Mouse (Mus musculus): ENCODE results near the gene Arhgap32.
A peak's percentile ranks its signal among the peaks of the same experiment; 100 is the strongest.

The Arhgap32 gene

DNA sequence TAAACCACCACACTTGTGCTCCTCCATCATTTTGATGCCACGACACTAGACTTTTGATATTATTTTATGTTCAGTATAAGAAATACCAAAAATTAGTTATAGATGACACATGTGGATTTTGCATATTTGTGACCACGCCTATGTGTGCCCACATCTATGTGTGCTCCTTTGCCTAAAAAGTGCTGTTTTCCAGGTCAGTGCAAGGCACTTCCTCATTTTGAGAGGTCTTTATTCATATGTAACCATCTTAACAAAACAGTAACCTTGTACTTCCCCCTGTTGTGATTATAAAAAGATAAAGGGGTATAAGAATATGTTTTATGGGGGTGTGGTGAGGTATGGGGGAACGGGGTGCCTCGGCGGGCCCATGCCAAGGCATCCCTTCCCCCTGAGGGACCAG lies 22.7 kb downstream of the Arhgap32 start:
- DNase-seq = no peak

DNA sequence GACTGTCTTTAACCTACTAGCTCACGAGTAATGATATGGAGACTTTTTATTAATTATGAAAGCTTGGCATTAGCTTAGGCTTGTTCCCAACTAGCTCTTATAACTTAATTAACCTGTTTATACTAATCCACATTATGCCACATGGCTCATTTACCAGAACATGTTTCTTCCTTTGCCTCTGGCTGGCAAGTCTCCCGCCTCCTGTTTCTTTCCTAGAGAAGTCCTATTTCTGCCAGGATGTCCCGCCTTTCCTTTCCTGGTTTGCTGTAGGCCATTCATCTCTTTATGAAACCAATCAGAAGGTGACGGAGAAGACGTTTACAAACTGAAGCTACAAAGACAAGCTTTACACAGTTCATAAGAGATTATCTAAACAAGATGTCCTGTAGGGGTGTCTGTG lies 23.7 kb downstream of the Arhgap32 start:
- peak; percentile 59 to 61 for DNase-seq

DNA sequence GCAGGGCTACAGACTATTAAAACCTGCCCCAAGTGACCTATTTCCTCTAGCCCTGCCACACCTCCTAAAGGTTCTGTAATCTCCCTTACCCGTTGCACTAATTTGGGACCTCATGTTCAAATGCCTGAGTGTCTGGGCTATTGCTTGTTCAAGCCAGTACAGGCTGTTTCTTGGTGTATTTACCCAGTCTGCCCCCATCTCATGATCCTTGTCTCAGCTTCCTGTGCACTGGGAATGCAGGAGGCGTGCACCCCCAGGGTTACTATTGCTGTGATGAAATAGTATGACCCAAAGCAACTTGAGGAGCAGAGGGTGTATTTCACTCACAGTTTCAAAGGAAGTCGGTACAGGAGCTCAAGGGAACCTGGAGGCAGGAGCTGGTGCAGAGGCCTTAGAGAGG lies 26.9 kb downstream of the Arhgap32 start:
- no peak for DNase-seq

DNA sequence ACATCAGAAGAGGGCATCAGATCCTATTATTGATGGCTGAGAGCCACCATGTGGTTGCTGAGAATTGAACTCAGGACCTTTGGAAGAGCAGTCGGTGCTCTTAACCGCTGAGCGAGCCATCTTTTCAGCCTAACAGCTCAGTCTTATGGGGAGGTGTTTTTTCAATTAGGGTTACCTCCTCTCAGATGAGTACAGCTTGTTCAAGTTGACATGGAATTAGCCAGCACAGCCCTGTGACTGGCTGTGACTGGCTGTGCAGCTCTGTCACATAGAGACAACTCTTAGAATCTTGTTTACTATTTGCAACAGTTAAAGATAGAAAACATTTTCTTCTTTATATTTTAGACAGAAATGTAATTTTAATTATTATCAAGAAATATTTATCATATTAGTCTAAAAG lies 27.5 kb downstream of the Arhgap32 start:
- no peak for DNase-seq

DNA sequence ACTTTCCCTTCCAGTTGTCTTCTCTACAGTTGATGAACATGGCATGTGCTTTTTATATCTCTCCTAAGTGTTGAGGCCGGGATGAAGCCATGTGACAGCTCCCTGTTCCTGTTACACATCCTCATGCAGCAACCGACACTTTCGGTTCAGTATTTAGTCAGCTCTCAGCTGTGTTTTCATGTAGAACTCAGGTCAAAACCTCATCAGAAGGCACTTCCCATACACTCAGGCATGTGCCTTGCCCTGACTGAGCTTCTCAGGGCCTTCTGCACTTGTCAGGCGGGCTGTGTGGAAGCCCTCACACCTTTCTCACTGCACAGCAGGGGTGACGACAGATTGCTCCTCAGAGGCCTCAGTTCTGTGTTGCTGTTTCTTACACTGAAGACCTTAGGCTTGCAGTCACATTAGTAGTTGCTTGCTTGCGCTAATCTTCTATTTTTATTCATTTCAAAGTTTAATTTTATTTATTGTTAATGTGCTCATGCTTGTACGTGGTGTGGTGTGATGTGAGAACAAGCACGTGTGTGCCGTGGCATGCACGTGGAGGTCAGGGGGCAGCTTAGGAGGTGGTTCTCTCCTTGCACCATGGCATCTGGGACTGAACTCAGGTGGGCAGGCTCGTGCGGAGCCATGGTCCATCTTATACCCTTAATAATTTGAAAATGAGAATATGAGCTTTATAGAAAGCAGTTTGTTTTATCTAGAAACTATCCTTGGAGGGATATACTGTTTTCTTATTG lies 30.5 kb downstream of the Arhgap32 start:
- no peak for DNase-seq

DNA sequence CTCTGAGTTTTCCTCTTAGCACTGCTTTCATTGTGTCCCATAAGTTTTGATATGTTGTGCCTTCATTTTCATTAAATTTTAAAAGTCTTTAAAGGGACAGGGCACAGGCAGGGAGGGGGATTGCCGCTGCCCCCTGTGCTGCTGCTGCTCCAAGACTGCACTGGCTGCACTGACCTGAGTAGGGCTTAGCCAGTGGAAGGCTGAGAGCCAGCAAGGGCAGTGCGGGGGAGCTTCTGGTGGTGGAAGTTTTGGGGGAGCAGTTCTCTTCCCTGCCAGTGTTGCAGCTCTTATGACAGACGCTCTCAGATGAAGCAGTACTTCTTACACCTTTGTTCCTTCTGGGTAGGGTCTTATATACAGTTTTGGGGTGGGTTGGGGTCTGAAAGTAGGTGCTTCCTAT lies 33.3 kb downstream of the Arhgap32 start:
- peak; percentile 32 to 54 for DNase-seq

DNA sequence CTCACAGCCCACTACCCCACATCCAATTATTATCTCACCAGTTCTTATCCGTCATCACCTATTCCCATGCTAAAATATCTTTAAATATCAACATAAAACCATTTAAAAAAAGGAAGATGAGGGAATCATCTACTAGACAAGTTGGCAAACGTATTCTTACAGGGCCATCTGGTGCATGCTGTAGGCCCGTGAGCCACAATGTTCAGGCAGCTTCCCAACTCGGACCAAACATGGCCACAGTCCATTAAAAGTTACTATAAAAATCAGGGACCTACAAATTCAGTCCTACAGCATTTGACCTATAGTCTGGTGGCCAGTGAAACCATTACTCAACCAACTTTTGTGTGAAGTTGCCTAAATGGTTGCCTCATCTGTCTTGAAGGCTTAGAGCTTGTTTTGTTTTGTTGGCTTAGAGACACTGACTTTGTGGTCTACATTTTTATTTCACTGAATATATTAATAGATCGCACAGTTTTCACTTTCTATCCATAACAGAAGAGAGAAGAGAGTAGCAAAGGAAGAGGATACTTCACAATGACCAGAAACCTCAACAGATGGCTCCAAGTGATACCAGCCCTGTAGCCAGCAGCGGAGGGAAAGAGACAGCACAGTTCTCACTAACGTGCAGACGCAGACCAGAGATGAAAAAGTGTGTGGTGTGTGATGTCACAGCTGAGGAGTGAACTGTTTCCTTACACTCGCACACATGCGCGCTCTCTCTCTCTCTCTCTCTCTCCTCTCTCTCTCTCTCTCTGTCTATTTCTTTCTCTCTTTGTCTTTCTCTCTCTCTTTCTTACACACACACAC lies 34.1 kb downstream of the Arhgap32 start:
- DNase-seq = peak; percentile 41 to 58

DNA sequence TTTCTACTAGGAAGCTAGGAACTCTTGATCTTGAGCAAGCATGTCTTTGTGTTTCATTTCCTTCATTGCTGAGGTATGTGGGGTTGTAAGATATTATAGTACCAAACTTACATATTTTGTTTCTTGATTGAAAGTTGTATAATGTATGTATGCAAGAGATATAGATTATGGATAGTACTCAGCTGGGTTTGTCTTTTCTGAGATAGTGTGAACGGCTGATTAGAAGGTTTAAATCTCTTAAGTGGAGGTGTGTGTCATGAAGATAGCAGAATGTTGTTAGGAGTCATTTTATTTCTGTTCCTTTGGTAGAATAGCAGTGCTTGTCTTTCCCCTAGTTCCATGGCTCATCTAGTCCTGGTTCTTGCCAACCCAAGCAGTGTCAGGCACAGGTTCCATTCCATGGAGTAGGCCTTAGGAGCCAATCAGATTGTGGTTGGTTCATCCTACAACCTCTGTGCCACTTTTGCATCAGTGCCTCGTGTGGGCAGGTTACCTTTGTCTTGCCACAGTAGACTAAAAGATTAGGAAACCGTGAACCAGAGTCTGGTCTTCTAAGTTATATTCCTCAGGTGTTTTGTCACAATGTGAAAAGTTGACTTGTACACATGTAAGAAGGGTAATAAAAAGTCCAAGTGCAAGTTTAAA lies 38.9 kb downstream of the Arhgap32 start:
- no peak for DNase-seq

DNA sequence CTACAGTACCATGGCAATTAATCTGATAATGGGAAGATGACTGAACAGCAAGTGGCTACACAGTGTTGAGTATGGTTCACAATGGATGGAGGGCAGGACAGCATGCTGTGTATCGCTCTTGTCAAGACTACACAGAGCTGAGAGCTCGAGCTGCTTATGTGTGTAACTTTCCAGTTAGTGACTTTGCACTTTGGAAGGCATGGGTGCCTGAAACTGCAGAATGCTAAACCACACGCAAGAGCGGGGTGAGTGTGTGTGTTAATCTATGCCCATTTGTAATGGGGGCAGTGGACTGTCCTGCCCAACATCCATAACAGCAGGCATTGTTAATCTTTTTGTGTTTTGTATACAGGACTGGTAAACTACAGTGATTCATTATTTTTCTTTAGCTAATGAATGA lies 40.8 kb downstream of the Arhgap32 start:
- DNase-seq = no peak

DNA sequence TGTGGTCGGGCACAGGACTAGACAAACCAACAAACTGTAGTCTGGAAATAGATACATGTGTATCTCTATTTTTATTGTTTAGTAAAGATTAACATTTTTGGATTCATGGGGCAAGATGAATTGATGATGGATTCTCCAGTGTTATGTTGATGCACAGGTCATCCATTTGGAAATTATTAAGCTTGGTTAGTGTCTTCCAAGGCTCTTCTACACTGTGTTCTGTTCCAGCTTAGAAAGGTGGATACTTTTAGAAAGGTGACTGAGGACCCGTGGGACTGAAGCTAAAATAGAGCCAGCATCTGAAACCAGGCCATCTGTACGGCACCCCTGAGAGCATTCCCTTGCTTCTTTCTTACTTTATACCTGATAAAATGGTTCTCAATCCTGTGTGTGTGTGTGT lies 41.3 kb downstream of the Arhgap32 start:
- no peak for DNase-seq

DNA sequence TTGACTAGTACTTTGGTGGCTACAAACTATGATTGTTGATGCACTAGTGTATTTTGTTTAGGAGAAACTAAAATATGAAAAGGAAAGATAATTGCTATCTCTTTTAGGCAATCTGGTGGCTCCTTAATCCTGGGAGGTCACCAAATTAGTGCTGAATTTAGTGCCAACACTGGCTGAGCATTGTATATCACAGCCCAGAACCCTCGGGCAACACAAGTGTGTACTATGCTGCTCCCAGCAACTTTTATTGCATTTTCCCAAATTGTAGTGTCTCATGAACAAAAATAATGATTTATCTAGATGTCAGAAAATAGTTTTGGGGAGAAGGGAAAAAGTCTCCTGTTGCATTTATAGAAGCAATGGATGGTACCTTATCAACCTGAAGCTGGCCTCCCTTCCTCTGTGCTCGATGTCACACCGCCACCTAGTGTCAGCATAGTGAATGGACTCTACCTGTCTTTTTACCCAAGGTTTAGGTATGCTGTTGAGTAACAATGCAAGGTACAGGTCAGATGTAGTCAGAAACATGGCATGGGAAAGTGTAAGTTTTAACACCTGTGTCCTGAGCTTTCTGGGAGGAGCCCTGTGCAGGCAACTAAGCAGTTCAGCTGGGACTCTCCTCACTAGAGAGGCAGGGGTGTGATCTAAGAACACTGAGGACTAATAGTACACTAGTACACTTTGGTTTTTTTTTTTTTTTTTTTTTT lies 43.1 kb downstream of the Arhgap32 start:
- peak; percentile 87 to 88 for DNase-seq

DNA sequence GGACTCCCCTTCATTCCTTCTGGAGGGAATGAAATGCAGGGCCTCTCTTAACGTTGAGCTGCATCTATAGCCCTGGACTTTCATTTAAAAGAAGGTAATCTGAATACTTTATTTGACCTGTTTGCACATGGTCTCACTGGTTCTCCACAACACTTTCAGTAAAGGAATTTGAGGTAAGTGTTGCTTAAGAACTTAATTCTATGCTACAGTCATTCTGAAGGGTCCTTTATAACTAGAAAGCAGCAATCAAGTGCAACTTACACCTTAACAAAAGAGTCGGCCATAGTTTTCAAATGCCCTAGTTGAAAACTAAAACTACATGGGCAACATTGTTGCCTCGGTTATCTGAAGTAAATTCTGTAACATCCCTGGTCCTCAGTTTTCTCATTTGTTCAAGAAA lies 43.8 kb downstream of the Arhgap32 start:
- DNase-seq = no peak

DNA sequence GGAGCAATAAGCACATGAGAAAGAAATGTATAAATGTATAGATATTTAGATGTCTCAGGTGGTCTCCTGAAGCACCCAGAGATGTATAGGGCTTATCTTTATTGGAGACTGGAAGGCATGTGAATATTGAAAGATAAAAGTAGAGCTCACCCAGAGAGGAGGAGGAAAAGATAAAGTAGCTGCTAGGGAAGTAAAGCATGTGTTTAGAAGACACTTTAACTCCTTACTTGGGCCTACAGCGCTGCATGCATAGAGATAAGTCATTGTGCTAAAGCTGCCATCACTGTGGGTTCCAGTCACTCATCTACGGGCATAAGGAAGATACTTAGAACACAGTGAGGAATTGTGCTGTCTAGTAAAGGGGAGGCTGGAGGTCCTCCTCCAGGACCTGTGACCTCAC lies 46.9 kb downstream of the Arhgap32 start:
- no peak for DNase-seq

DNA sequence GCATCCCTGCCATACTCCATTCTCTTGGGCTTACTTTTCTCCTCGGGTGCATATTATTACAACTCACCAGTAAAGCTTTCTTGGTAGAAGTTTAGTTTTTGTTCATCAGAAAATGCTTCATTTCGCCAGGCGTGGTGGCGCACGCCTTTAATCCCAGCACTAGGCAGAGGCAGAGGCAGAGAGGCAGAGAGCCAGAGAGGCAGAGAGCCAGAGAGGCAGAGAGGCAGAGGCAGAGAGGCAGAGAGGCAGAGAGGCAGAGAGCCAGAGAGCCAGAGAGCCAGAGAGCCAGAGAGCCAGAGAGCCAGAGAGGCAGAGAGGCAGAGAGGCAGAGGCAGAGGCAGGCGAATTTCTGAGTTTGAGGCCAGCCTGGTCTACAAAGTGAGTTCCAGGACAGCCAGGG lies 47.9 kb downstream of the Arhgap32 start:
- peak; percentile 33 to 69 for DNase-seq

DNA sequence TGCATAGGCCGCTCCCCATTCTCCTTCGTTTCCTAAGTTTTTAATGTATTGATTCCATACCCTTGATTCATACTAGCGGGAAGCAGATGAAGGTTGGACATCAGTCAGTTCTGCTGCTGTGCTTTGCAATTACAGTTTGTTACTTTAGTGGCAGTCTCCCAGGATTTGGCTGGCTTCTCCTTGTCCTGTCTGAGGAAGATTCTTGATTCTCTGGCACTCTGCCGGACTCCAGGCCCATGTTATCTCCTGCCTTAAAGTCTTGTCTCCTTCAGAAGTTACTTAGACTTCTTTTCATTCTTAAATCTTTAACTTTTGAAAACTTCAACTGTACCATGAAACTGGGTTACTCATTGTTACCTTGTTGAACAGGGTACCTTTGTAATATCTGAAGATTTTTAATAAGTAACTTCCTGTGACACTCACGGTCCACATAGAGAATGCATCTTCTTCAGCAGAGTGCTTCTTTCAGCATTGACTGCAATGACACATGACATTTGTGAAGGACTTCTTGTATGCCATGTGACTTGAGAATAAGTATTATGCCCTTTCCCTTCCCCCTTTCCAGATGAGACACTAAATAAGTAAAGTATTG lies 52.7 kb downstream of the Arhgap32 start:
- peak in 1 of 2 experiments; percentile 14 for DNase-seq

DNA sequence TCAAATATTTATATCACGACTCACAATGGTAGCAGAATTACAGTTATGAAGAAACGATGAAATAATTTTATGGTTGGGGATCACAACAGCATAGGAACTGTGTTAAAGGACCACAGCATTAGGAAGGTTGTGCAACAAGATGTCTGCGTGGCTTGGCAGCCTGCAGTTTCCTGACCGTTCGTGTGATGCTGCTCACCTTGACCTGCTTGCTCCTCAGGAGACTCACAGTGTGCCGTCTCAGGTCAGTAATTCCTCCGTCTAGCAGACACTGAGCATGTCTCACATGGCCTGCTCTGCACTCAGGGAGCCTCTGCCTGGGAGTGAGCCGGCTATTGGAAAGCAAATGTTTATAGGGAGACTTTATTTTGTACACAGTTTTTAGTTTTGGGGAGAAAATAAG lies 54.8 kb downstream of the Arhgap32 start:
- DNase-seq = no peak

DNA sequence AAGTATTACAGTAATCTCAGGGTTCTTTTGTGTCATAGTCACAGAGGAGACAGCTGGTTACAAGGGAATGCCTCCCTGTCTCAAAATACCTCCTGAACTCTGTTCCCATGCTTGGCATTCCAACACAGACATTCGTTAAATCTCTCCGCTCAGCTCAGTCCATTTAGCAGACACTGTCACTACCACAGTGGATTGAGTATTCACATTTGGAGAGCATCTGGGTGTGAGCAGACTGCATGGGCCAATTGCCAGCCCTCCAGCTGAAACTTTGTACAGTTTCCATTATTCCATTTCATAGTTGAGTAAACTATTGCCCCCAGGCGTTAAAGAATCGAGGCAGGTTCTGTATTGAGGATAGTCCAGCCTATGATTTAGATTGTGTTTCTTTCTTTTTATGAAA lies 60.7 kb downstream of the Arhgap32 start:
- peak; percentile 63 to 71 for DNase-seq

DNA sequence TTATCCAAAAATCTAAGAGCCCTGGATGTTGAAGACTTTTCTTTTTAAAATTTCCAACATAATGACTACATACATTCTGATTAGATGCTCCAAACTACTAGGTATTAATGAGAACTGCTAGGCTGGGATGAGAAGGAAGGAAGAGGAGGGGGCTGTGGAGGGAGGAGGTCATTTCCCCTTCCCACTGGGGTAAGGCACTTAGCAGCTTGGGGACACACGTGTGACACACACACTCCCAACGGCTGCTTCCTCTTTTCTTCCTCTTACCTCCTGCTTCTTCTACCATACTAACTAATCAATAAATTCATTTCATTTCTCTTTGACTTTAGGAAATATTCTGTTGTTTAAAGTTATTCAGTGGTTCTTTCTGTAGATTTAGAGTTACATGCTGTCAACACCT lies 65.2 kb downstream of the Arhgap32 start:
- no peak for DNase-seq

DNA sequence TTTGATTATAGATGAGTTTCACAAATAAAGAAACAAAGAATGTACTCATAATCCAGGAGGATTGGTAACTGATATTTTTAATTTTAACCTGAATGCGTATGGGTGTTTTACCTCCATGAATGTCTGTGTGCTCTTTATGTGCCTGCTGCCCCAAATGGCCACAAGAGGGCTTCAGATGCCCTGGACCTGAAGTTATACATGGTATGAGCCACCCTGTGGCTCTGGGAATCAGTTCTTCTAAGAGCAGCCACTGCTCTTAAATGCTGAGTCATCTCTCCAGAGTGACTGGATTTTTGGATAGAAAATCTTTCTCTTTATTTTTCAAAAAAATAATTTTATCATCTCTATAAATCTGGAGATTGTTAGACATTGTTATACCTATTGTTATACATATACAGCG lies 70.6 kb downstream of the Arhgap32 start:
- DNase-seq = peak; percentile 24 to 26

DNA sequence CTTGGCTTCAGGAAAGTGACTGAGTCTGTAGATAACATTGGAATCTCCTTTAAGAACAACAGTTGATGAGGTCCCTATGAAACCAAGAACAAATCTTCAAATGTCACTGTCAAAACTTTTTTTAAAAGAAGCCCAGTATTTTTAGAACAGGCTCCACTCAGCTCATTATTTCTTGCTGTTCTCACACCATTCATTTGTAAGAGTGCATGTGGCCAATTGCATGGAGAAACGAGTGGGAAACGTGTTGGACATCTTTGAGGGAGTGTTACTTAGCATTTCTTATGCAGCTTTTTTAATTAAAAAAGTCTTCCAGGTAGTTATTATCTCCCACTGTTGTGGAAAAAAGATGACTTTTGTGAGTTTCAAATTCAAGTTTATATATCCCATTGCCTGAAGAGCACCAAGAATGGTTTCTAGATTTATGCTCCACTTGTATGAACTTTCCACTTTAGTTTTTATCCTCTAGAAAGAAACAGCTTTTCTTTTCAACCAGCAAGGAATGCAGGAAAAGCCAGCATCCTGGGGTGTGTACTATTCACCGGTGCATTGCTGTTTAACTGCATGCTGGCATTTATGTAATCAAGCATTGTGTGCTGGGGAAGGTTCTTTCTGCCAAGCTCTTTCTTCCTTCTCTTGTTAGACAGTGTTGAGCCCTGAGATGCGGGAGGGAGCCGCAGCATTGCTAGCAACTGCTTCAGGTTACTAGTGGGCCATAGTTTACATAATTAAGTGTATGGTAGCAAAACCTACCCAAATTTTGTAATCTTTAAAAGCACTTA lies 76.5 kb downstream of the Arhgap32 start:
- DNase-seq = no peak

DNA sequence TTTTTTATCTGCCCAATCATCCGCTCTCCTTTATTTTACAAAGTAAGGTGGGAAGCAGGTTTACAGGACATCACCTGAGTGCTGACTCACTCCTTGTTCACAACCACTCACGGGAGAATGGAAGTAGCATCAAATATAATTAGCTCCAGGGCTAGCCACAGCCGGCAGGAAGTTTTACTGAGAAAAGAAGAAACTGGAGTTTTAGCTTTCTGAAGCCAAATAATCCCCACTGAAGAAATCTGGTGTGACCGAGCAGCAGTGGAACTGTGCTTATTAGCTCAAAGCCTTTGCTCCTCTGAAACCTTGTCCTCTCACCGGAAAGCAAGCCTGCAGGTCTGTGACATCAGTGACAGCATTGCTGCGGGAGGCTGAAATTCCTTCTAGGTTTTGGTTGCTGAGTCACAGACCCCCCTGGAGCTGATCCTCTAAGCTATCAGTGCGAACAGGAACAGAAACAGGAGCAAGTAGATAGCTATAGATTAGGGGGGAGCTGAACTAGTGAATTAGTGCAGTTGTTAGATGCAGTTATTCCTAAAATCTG lies 88.6 kb downstream of the Arhgap32 start:
- DNase-seq = no peak

DNA sequence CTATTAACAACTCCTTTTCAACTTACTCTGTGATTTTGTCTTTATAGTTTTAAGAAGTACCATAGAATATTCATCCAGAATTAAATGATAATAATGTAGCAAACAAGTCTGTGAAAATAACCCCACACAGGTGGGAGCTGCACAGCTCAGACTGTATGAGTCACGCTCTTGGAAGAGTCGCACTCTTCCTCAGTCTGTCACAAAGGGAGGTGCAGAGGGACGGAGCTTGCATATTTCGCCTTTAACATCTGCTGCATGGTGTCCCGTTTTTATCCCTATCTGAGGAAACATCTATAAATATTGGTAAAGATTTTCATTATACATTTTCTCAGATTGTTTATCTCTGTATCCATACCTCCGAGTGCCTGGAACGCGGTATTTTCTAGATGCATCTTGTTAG lies 91.2 kb downstream of the Arhgap32 start:
- DNase-seq = no peak

All from cerebellum, postnatal 10 days (tissue).